Mouse (Mus musculus): Measurements from ENCODE around the gene Kmo.

Gene Kmo

DNA sequence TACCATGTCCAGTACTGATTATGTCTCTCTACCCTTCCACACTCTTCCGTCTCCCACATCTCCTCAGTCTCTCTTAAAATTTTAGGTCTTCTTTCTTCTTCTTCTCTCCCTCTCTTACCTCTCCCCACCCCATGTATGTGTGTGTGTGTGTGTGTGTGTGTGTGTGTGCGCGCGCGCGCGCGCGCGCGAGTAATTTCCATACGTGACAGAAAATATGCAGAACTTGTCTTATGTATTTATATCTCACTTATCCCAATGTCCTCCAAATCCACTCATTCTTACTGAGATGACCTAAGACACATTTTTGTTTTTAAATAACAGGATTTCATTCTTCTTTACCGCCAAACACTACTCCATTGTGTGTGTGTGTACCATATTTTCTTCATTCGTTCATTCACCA is 12.3 kb downstream of the Kmo start:
- DNase-seq: no peak

DNA sequence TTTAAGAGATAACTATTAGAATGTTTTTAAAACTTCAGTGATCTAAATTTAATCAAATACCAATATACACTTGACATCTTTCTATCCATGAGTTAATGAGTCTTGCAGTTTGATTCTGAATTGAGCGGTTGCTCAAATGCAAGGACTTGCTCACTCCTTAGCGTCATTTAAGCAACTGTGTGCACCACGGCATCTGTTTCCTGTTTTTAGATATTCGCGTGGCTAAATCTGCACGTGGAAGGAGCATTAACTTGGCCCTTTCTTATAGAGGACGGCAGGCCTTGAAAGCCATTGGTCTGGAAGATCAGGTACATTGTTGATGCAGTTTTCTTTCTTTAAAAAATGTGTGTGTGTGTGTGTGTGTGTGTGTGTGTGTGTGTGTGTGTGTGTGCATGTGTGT is 17.5 kb downstream of the Kmo start:
- DNase-seq: no peak

DNA sequence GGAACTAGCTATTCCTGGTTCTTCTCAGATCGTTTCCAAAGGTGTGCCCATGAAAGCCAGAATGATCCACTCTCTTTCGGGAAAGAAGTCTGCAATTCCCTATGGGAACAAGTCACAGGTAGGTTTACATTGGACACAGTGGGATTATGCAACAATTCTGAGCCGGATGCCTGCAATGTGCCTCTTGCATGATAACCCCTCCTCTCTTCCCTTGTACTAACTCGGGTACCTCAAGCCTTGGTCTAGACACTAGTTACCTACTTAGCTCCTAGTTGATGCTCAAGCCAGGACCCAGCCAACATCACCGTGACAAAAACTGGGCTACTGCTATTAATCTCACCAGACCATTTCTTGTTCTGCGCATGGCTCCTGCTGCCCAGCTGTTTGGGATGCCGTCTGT is 18.9 kb downstream of the Kmo start:
- no peak for DNase-seq

DNA sequence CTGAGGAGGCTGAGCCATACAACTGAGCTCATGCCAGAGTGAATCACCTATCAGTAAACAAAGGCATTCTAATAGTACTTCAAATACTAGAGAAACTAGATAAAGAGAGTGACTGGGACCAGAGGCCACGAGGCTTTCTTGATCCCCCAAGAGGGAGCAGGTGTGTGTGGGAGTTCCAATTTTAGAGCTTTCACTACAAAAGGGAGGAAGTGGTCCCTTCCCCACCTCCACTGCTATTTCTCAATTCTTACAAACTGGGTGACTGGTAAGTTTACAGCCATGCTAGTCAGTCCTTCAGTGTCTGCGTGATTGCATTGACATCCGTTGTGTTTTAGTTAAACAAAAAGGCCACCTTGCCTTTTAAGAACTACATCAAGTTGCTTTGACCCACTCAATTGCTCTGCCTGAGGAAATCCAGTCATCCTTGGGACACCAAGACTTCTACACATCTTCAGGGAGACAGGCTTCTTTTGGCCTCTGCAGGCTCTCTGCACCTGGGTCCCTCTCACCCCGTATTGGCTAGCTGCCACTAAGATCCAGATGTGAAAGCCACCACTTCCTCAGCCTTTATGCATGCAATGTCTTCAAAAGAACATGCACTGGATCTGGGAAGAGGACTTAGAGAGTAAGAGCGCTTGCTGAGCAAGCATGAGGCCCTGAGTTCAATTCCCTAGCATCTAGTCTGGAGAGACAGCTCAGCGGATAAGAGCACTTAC is 20.4 kb downstream of the Kmo start:
- no peak for DNase-seq

DNA sequence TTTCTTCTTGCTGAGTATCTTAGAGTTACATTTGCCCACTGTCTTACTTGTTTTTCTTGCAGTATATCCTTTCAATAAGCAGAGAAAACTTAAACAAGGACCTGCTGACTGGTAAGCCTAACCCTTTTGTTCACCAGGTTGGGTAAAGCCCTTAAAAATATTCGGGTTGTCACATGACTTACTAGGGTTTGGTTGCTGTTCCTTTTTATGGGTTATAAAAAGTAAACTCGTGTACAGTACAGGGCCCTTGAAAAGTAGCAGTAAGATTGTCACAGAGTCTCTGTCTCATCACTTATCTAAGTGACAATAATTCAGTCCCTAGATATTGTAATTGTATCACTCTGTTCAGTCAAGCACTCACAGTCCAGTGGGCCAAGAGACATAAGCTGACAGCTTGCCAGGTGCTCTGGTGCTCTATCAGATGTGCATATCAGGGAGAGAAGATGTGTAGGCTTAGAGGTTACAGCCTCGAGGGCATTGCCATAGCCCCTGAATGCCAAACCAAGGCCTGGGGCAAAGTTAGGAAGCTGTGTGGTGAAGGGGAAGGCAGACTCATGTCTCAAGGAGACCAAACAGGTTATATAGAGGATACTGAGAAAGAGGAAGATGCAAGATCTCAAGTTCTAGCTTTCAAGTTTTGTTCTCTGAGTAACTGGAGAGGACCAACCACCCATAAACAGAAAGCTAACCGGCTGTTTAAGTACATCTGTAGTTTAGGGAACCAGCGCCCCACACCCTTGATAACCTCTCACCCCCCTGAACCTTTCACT is 23.5 kb downstream of the Kmo start:
- DNase-seq: no peak

DNA sequence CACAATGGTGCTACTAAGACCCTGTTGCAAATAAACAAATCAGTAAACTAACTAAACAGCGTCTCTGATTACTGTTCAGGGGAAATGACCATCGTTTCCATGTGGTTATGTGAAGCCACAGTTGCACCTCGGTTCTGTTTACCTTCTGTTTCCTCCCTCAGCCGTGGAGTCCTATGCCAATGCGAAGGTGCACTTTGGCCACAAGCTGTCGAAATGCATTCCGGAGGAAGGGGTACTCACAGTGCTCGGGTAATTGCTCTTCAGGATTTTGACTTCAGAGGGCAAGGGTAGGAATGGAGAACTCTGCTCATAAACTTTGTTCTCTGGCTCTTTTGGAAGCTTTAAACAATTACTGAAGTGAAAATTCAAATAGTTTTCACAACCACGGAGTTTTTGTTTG is 26.8 kb downstream of the Kmo start:
- no peak for DNase-seq

DNA sequence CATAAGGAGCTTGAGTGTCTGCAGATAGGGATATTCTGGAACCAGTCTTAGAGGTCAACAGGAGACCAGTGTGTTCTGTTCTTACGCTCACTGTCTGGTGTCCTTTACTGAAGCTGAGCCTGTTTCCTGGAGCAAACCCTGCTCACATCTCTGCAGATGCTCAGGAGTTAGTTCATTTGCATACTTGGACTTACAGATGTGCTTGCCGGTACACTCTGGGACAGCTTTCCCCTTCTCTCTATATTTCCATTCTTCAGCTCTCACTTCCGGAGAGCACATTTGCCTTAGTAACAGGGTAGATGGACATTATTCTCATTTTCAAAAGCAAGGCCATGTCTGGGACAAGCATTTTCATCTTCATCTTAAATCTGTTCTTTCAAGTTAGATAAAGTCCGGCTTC is 28.4 kb downstream of the Kmo start:
- no peak for DNase-seq

DNA sequence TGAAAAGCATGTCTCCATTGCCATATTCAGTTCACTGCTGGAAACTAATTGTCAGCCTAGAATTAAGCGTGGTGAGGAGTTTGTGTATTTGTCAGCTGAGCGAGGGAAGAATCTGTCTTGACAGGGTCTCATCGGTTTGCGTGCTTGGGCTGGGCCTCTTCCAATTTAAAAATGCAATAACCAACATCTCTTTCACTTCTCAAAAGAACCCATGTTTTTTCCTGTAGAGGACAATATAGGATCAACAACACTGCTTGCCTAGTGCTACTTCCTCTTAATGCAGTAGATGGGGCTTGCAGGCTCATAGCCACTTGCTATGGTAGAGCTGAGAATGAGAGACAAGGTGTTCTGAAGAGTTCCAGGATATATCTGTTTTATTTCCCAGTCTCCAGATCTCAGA is 39.7 kb downstream of the Kmo start:
- DNase-seq: no peak

DNA sequence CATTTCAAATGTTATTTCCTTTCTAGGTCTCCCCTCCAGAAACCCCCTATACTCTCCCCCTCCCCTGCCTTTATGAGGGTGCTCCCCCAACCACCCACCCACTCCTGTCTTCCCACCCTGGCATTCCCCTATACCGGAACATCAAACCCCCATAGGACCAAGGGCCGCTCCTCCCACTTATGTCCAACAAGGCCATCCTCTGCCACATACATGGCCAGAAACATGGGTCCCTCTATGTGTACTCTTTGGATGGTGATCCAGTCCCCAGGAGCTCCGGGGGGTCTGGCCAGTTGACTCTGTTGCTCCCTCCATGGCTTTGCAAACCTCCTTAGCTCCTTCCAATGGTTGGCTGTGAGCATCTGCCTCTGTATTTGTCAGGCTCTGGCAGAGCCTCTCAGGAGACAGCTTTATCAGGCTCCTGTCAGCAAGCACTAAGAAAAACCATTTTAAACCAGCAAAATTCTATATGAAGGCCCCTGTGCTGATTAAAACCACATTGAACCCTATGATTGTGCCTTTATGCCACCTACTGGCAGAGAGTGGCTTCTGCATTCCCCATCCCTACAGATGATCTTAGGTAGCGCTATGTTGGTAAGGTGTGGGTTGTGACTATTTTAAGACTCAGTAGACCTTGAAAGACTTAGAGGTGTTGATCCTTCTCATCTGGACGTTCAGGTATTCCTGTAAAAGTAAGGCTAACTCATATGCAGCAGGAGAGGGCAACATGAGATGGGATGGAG is 48.7 kb downstream of the Kmo start:
- DNase-seq: no peak

DNA sequence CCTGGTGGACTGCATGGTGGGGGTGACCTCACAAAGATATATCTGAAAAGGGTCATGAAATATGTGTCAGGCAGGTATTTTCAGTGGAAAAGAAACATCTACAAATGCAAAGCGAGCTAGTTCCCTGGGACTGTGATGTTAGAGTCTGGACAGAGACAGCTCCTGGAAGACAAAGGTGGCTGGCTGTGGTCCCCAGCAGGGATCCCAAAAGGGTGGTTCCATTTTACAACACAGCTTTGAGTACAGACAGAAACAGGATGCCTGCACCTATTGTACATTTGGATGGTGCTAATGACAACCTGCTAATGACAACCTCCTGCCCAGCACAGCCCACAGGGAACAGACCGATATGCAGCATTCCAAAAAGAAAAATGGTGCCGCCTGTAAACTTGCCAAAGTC is 49.3 kb downstream of the Kmo start:
- no peak for DNase-seq

DNA sequence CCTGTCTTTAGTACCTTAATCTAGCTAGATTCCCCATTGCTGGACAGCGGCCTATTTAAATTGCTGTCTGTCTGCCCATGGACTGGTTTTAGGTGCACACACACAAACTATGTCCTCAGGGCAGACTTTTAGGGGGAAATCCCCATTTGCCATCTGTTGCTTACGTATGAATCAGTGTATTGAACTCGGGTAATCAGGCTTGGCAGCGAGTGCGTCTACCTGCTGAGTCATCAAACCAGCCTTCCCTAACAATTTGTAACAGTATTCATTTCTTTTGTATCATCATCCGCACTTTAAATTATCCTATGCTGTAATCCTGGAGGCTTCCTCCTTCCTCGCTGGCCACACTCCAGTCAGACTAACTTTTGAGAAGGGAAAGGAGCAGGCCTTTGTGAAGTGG is 49.9 kb downstream of the Kmo start:
- DNase-seq: no peak

DNA sequence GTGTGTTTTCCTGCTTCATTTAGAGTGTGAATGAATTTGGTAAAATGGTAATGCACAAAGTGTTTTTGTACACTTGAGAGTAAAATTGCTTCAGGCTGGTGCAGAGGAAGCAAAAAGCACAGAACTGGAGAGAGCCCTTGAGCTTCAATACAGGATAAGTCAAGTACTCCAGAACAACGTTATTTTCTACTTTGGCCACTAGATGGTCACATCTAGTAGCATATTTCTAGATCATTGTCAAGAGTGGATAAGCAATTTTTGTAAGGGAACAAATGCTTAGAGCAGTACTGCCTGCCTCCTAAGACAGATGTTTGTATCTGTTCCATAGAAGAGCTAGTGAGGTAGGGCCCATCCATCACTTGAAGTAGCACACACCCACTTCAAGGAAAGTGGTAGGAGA is 51.4 kb downstream of the Kmo start:
- no peak for DNase-seq

DNA sequence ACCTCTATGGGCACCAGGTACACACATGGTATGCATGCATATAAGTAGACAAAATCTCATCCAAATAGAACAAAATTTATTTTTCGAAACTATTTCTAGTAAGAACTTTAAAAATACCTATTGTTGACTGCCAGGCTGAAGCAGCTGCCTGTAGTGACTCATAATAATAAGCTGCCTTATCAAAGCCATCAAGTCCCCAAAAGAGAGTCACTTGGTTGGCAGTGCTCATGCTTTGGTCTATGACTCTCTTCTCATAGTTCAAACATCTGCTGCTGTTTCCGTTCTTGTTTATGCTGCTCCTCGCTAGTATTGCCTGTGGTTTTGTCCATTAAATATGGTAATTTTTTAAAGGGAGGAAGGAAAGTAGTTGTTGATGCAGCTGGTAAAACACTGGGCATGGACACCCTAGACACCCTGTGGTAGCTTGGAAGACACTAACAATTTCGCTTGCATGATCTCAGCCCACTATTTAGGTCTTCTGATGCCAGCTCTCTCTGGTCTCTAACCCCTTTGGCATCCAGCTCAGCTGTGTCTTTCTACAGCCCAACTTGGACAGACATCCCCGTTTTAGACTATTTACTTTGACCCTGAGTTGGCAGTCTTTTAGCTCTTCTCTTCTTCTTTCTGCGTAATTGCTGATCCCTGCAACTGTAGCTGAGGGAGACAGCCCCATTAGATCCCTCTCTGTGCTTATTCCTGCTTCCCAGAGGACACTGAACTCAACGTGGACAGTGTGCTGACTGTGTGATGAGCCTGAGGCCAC is 53.6 kb downstream of the Kmo start:
- no peak for DNase-seq

DNA sequence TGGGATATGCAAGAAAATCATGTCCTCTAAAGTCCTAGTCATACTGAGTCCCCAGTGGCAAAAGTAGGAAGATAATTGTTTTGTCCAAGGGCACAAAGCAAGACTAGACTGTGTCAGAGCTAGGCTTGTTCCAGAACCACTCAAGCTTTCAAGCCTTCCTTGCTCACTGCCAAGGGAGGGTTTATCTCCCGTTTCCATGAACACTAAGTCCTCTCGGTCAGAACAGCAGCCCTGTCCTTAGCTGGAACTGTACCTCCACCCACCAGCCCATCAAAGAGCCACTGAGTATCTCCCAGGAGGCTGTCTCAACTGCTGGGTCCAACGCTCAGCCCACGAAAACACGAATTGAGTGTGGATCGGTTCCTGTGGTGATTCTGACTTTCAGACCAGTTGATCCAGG is 54.9 kb downstream of the Kmo start:
- no peak for DNase-seq

DNA sequence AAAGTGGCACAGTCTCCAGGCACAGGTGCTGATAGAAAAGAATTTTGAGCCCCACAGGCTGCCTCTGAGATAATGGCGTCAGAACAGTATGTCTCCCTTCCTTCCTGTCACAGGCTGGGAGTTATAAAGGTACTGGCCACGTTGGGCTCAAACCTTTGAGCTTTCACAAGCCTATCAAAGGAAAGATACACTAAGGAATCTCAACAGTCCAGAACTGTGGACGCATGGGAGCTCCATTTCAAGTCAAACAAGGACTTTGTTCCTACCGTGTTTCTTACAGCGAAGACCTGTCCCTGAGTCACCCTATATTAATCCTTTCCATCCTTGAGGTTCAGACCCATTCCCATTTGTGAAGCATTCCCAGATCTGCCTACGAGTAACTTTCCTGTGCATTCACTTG is 57.3 kb downstream of the Kmo start:
- no peak for DNase-seq

DNA sequence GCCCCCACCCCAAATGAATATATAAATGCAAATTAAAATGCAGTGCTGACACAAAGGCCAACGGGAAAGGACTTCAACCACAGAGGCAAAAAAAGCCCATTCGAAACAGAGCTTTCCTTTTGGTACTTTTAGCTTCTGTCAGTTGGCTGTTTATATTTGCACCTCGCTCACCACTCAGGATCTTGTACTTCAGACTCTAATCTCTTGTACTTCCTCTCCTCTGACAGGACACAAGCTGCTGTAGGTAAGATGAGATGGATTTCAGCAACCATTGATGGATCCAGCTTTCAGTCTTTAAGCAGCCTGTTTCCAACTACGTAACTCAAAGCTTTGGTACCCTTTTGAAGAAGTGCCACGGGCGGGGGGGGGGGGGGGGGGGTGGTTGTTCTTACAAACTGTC is 60.8 kb downstream of the Kmo start:
- DNase-seq: no peak

DNA sequence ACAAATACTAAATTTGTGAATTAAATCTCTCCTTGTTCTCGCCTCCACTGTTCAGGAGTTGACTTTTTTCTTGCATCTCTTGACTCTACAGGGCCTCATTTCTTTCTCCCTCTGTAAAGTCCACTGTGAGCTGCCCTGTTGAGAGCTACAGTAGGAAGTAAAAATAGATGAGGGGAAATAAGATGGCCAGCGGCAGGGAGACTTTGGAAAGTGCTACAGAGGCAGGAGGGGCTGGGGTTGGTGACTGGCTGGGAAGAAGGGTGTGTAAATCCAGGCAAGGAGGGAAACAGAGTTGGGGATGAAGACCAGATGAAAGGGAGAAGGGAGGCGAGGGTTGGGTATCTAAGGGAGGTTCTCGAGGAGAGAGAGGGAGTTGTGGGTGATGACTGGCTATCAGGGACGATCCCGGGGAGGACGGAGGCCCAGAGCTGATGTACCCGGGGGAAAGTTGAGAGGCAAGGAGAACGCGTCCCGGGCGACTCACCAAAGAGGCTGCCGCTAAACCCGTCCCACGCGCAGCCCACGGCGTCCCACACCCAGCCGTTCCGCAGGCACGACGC is 71.6 kb downstream of the Kmo start:
- no peak for DNase-seq

DNA sequence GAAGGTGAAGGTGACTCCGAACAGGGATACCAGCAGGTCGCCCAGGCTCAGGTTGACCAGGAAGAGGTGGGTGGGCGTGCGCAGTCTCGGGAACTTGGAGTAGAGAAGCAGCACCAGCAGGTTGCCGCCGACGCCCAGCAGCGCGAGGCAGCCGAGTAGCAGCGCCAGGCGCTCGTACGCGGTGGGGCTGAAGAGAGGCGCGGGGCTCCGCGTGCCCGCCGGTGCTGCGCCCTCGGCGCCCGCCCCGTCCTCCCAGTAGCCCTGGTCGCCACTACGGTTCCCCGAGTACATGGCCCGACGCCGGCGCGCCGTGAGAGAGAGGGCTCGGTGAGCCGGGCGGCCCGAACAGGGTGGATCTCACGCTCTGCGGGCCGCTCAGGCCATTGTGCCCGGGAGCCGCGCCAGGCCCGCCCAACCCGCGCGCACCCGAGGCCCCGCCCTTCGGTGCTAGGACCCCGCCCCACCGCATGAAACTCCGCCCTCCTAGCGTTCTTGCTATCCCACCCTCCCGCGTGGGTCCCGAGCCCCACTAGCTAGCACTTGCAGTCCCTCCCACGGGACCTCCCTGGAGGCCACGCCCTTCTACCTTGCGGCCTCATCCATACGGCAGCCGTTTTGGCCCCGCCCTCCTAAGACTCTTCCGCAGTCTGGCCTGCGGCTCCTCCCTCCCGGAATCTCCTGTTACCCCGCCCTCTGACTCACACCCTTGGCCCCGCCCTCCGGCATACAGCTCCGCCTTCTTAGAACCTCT is 72.2 kb downstream of the Kmo start, which contains the start of the genes Opn3 and Chml:
Gene Opn3 (minus strand): TSS at position 531 of the 751 bp plus-strand sequence.
Gene Chml (minus strand): TSS at position 656 of the 751 bp plus-strand sequence.
- DNase-seq: peak; percentile 99

DNA sequence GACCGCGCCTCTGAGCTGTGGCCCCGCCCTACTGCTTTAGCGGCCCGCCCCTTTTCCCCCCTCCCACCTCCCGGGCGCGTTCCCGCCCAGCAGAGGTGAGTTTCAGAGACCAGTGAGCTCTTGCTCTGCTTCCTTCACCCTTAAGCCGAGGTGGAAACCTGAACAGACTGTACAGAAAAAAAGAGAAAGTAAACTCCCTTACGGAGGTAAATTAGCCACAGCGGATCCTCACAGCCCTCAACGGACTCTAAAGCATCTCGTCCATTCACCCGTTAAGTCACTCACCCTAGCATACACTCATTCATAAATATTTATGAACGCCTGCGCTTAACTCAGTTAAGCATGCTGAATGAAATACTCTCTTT is 72.8 kb downstream of the Kmo start:
- DNase-seq: no peak

DNA sequence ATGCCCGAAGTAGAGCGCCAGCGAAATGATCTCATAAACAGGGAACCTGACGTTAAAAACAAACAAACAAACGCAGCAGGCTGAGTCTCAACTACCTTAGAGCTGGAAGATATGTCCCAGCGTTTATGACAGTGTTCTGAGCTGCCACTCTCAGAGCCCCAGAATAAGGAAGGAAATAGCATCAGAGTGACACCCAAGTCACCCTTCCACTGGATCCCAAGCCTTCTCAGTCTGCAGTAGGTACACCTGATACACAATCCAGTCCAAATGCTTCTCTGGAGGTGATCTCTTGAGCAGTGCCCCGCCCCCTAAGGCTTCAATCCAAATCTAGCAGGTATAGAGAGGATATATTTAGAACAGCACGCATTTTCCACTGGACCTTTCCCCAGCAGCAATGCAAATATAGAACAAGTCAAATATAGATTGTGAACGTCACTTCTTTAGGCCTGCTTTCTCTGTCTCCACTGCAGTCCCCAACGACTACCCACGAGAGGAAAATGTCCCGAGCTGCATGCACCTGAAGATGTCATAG is 73.3 kb downstream of the Kmo start:
- peak; percentile 21 to 26 for DNase-seq

DNA sequence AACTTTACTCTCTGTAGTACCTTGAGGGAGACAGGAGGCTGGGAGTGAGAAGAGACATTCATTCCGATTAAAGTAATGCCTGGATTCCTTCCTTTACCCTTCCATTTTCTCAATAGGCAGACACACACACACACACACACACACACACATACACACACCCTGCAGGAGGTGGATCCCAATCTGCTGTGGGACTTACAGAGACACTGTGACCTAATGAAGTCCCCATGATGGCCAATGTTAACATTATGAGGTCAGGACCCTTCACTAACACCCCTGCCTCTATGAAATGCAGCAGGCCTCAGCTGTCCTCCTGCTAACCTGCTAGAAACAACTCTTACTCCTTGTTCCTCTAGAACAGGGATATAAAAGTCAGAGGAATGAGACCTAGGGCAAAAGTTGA is 78.1 kb downstream of the Kmo start, which contains the start of gene Wdr64:
Gene Wdr64 (plus strand): TSS at position 301 of the 400 bp plus-strand sequence.
- DNase-seq: no peak

DNA sequence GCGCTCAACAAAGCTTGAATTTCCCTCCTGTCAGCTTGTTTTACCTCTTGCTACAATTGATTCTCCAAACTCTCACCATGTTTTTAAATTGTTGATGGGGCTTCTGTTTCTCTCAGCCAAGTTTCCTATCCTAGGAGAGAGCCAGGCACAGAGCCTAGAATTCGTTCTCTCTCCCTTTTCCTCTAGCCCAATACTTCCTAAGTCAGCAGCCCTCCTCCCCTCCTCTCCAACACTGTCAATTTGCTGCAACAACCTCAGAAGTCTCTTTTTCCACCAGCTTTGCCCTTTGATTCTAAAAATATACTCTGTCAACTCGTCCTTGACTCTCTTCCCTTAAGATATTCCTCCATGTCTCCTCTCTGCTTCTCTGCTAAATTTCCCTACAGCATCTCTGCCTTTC is 79.2 kb downstream of the Kmo start:
- no peak for DNase-seq
